Mouse (Mus musculus): ENCODE measurements around the gene Grip1. TPM values are rescaled to one million over a fixed set of nuclear protein-coding genes. Genes with fewer than 3 reads are reported as not detected.

The Grip1 gene
- total RNA-seq, 1 experiment from 2014 or later = 0.91 TPM

GRCm38 (mm10) chr10:119957260-119957955, 503.8 kb downstream of the Grip1 start:
- DNase-seq = no peak

- no peak for DNase-seq
These were observed 507.3 kb downstream of the Grip1 start for GRCm38 (mm10) chr10:119960915-119961314.

- DNase-seq = no peak
These were observed 512.7 kb downstream of the Grip1 start for GRCm38 (mm10) chr10:119966321-119966720.

GRCm38 (mm10) chr10:119979396-119979795, 525.8 kb downstream of the Grip1 start:
- DNase-seq = no peak

- DNase-seq = no peak
These were observed 526.4 kb downstream of the Grip1 start for GRCm38 (mm10) chr10:119980032-119980431.

- DNase-seq = no peak
These were observed 530.7 kb downstream of the Grip1 start for GRCm38 (mm10) chr10:119984299-119984698.

GRCm38 (mm10) chr10:119998475-119998874, 544.8 kb downstream of the Grip1 start:
- DNase-seq = no peak

GRCm38 (mm10) chr10:120002149-120002548, 548.5 kb downstream of the Grip1 start:
- no peak for DNase-seq

- no peak for DNase-seq
These were observed 550.5 kb downstream of the Grip1 start for GRCm38 (mm10) chr10:120004096-120004495.

GRCm38 (mm10) chr10:120005581-120005980, 552.0 kb downstream of the Grip1 start:
- DNase-seq = no peak

- DNase-seq = no peak
These were observed 558.7 kb downstream of the Grip1 start for GRCm38 (mm10) chr10:120012331-120012730.

GRCm38 (mm10) chr10:120015117-120015516, 561.5 kb downstream of the Grip1 start:
- DNase-seq = no peak

- no peak for DNase-seq
These were observed 572.8 kb downstream of the Grip1 start for GRCm38 (mm10) chr10:120026437-120026836.

- no peak for DNase-seq
These were observed 577.3 kb downstream of the Grip1 start for GRCm38 (mm10) chr10:120030901-120031300.

- no peak for DNase-seq
These were observed 577.7 kb downstream of the Grip1 start for GRCm38 (mm10) chr10:120031316-120031715.

- DNase-seq = no peak
These were observed 580.2 kb downstream of the Grip1 start for GRCm38 (mm10) chr10:120033866-120034265.

- DNase-seq = no peak
These were observed 581.6 kb downstream of the Grip1 start for GRCm38 (mm10) chr10:120035211-120035733.

- no peak for DNase-seq
These were observed 582.2 kb downstream of the Grip1 start for GRCm38 (mm10) chr10:120035824-120036223.

- DNase-seq = no peak
These were observed 584.6 kb downstream of the Grip1 start for GRCm38 (mm10) chr10:120038194-120038593.

- DNase-seq = no peak
These were observed 590.6 kb downstream of the Grip1 start for GRCm38 (mm10) chr10:120044237-120044636.

- no peak for DNase-seq
These were observed 591.1 kb downstream of the Grip1 start for GRCm38 (mm10) chr10:120044714-120045234.

- no peak for DNase-seq
These were observed 607.1 kb downstream of the Grip1 start for GRCm38 (mm10) chr10:120060579-120061237.
